Mouse (Mus musculus) lung, embryonic 16.5 days (tissue): Measurements from ENCODE around the gene Ddit4. TPM values are rescaled to one million over a fixed set of nuclear protein-coding genes. Genes with fewer than 3 reads are reported as not detected.

Experiments used
- ATAC-seq: fragments of 200-750 bp; cut with Nextera tagmentation; 2 replicates; pipeline ENCODE4 v1.8.0; 2017; ENCODE audit warnings: low read depth, mild to moderate bottlenecking, moderate library complexity
- H3K27ac ChIP-seq: fragments of 300-500 bp; sonication (generic); 2 replicates; pipeline ENCODE4 v1.5.1; 2014; ENCODE audit warnings: mild to moderate bottlenecking, control low read depth, low read length
- H3K27me3 ChIP-seq: fragments of 300-500 bp; sonication (generic); 2 replicates; pipeline ENCODE4 v1.6.1; 2014; ENCODE audit warnings: low read depth, low read length, mixed read lengths; ENCODE audit not compliant: control insufficient read depth, insufficient read depth
- H3K36me3 ChIP-seq: fragments of 300-500 bp; sonication (generic); 2 replicates; pipeline ENCODE4 v1.6.1; 2014; ENCODE audit warnings: low read length; ENCODE audit not compliant: control insufficient read depth, insufficient read depth
- H3K4me1 ChIP-seq: fragments of 300-500 bp; sonication (generic); replicated peaks from 2 replicates; pipeline ENCODE4 v1.6.1; 2014; ENCODE audit warnings: low read length, mixed read lengths; ENCODE audit not compliant: control insufficient read depth, insufficient read depth
- H3K4me2 ChIP-seq: fragments of 300-500 bp; sonication (generic); 2 replicates; pipeline ENCODE4 v1.6.1; 2014; ENCODE audit warnings: low read depth, low read length, control low read depth
- H3K4me3 ChIP-seq: fragments of 300-500 bp; sonication (generic); 2 replicates; pipeline ENCODE4 v1.5.1; 2014; ENCODE audit warnings: mild to moderate bottlenecking, low read length, control low read depth
- H3K9ac ChIP-seq: fragments of 300-500 bp; sonication (generic); 2 replicates; pipeline ENCODE4 v1.6.1; 2014; ENCODE audit warnings: low read length, control low read depth
- H3K9me3 ChIP-seq: fragments of 300-500 bp; sonication (generic); 2 replicates; pipeline ENCODE4 v1.6.1; 2016; ENCODE audit warnings: low read length; ENCODE audit not compliant: control insufficient read depth
- WGBS: fragments of 180-500 bp; shearing (Covaris S2); extraction: QIAGEN DNeasy Blood & Tissue Kit; methylation state at CpG from one replicate; pipeline ENCODE4 v1.1.7; 2014; 5-methylcytosine and 5-hydroxymethylcytosine counted together
- polyA plus RNA-seq: library from polyadenylated mRNA; unstranded; fragments of >200 nt; fragmentation: Nextera tagmentation; extraction: Ambion mirVana; gene quantifications from 2 replicates; pipeline ENCODE4 v1.2.1, GENCODE M21; 2015

Gene Ddit4
- polyA plus RNA-seq, 1 experiment from 2014 or later, result 36.3 TPM

- Histone ChIP-seq H3K4me3 (no peak overlapping the region), H3K4me1 (no peaks in the 10 kb centered on the region; the same call in 1 of the 2 replicates), H3K36me3 (no peaks in the 10 kb centered on the region), H3K9ac (no peak overlapping the region), H3K27me3 (no peaks in the 10 kb centered on the region), H3K9me3 (no peaks in the 10 kb centered on the region), H3K4me2 (no peak overlapping the region), H3K27ac (no peak overlapping the region)
- 73% methylated on average over 6 of the region's 6 CpGs for WGBS
- ATAC-seq, result no peak
Measured at GRCm38 (mm10) chr10:59932521-59932920, 19.1 kb downstream of the Ddit4 start.

GRCm38 (mm10) chr10:59930996-59931395 lies 20.6 kb downstream of the Ddit4 start:
- H3K27me3 ChIP-seq, result no peaks in the 10 kb centered on the region
- no peak overlapping the region for H3K27ac ChIP-seq
- no peaks in the 10 kb centered on the region for H3K36me3 ChIP-seq
- H3K4me1 ChIP-seq, result no peaks in the 10 kb centered on the region; the same call in 1 of the 2 replicates
- no peaks in the 10 kb centered on the region for H3K9me3 ChIP-seq
- peak overlapping the region; percentile 25; the same call in 1 of the 2 replicates for H3K4me2 ChIP-seq
- H3K4me3 ChIP-seq, result no peak overlapping the region
- H3K9ac ChIP-seq, result no peak overlapping the region
- WGBS, result 25% methylated on average over 10 of the region's 10 CpGs
- ATAC-seq, result peak; percentile 75

GRCm38 (mm10) chr10:59929205-59929604 lies 22.4 kb downstream of the Ddit4 start:
- no peaks in the 10 kb centered on the region for H3K9me3 ChIP-seq
- no peaks in the 10 kb centered on the region for H3K27me3 ChIP-seq
- H3K9ac ChIP-seq, result no peak overlapping the region
- H3K4me1 ChIP-seq, result peaks cover 1% of the 10 kb centered on the region; the same call in 1 of the 2 replicates
- H3K4me3 ChIP-seq, result no peak overlapping the region
- WGBS, result 78% methylated on average over 7 of the region's 7 CpGs
- ATAC-seq, result no peak
- H3K27ac ChIP-seq, result no peak overlapping the region
- no peak overlapping the region for H3K4me2 ChIP-seq
- no peaks in the 10 kb centered on the region for H3K36me3 ChIP-seq

- no peak overlapping the region for H3K4me3 ChIP-seq
- peaks cover 28% of the 10 kb centered on the region for H3K4me1 ChIP-seq
- no peak overlapping the region for H3K27ac ChIP-seq
- no peak overlapping the region for H3K9ac ChIP-seq
- no peaks in the 10 kb centered on the region for H3K9me3 ChIP-seq
- 37% methylated on average over 3 of the region's 3 CpGs for WGBS
- no peaks in the 10 kb centered on the region for H3K36me3 ChIP-seq
- ATAC-seq, result no peak
- no peaks in the 10 kb centered on the region for H3K27me3 ChIP-seq
- H3K4me2 ChIP-seq, result no peak overlapping the region
Measured at GRCm38 (mm10) chr10:59924305-59924704, 27.3 kb downstream of the Ddit4 start.

GRCm38 (mm10) chr10:59923493-59923892 lies 28.1 kb downstream of the Ddit4 start:
- H3K4me2 ChIP-seq, result no peak overlapping the region
- ATAC-seq, result no peak
- H3K4me3 ChIP-seq, result no peak overlapping the region
- no peaks in the 10 kb centered on the region for H3K36me3 ChIP-seq
- WGBS, result 75% methylated on average over 2 of the region's 2 CpGs
- H3K9ac ChIP-seq, result no peak overlapping the region
- H3K4me1 ChIP-seq, result peaks cover 31% of the 10 kb centered on the region
- no peak overlapping the region for H3K27ac ChIP-seq
- no peaks in the 10 kb centered on the region for H3K27me3 ChIP-seq
- H3K9me3 ChIP-seq, result no peaks in the 10 kb centered on the region

GRCm38 (mm10) chr10:59920810-59921681 lies 30.6 kb downstream of the Ddit4 start:
- no peaks in the 10 kb centered on the region for H3K36me3 ChIP-seq
- 2% methylated on average over 33 of the region's 33 CpGs for WGBS
- ATAC-seq, result peak; percentile 49
- peaks cover 43% of the 10 kb centered on the region for H3K4me1 ChIP-seq
- no peaks in the 10 kb centered on the region for H3K9me3 ChIP-seq
- H3K27me3 ChIP-seq, result no peaks in the 10 kb centered on the region
- H3K27ac ChIP-seq, result peak overlapping the region; percentile 58
- H3K9ac ChIP-seq, result peak overlapping the region; percentile 60
- peak overlapping the region; percentile 47 for H3K4me3 ChIP-seq
- peak overlapping the region; percentile 80 for H3K4me2 ChIP-seq

GRCm38 (mm10) chr10:59920485-59920809 lies 31.2 kb downstream of the Ddit4 start:
- Histone ChIP-seq H3K4me3 (peak overlapping the region; percentile 47), H3K27ac (peak overlapping the region; percentile 58), H3K9ac (peak overlapping the region; percentile 60), H3K4me2 (peak overlapping the region; percentile 80), H3K27me3 (no peaks in the 10 kb centered on the region), H3K36me3 (no peaks in the 10 kb centered on the region), H3K4me1 (peaks cover 49% of the 10 kb centered on the region), H3K9me3 (no peaks in the 10 kb centered on the region)
- ATAC-seq, result no peak
- WGBS, result 33% methylated on average over 7 of the region's 7 CpGs

GRCm38 (mm10) chr10:59919494-59920181 lies 32.0 kb downstream of the Ddit4 start:
- Histone ChIP-seq H3K4me1 (peaks cover 52% of the 10 kb centered on the region), H3K4me2 (no peak overlapping the region)

GRCm38 (mm10) chr10:59918111-59918510 lies 33.5 kb downstream of the Ddit4 start:
- Histone ChIP-seq H3K9ac (no peak overlapping the region), H3K27me3 (no peaks in the 10 kb centered on the region), H3K9me3 (no peaks in the 10 kb centered on the region), H3K4me1 (peaks cover 50% of the 10 kb centered on the region), H3K27ac (no peak overlapping the region), H3K4me2 (no peak overlapping the region), H3K36me3 (no peaks in the 10 kb centered on the region), H3K4me3 (no peak overlapping the region)
- 95% methylated on average over 4 of the region's 4 CpGs for WGBS
- no peak for ATAC-seq

More at GRCm38 (mm10) chr10:59919494-59920181, 32.0 kb downstream of the Ddit4 start:
- Histone ChIP-seq H3K9me3 (no peaks in the 10 kb centered on the region), H3K27ac (peak overlapping the region; percentile 80), H3K9ac (peak overlapping the region; percentile 37; the same call in 1 of the 2 replicates), H3K4me3 (no peak overlapping the region), H3K36me3 (no peaks in the 10 kb centered on the region), H3K27me3 (no peaks in the 10 kb centered on the region)
- peak; percentile 55 for ATAC-seq
- WGBS, result 31% methylated on average over 15 of the region's 15 CpGs
